Mouse (Mus musculus) heart, adult 2 months (tissue): ENCODE measurements at regions not wholly inside any gene's neighbourhood (a gene's known extent, or its start where the extent isn't known, plus 50 kb on each side); places are given as distances from the start of the nearest gene placed in this dataset.

Experiments used
- CTCF ChIP-seq: fragments of 200-600 bp; IDR thresholded peaks from 2 replicates; pipeline ENCODE4 v1.8.1; 2022; ENCODE audit warnings: antibody characterized with exemption, mild to moderate bottlenecking, moderate library complexity
- POLR2A ChIP-seq: fragments of 200-500 bp; IDR thresholded peaks from 2 replicates; pipeline ENCODE4 v1.6.1; 2011; ENCODE audit warnings: mild to moderate bottlenecking, low read depth, low read length, control low read depth; ENCODE audit not compliant: insufficient read depth

- TF ChIP-seq CTCF (no peak), POLR2A (no peak)
Observed at GRCm38 (mm10) chr16:39445740-39446139, 538.4 kb upstream of the Lsamp start.
